Mouse (Mus musculus): ENCODE results near the gene Klhdc8a.

Gene Klhdc8a

DNA sequence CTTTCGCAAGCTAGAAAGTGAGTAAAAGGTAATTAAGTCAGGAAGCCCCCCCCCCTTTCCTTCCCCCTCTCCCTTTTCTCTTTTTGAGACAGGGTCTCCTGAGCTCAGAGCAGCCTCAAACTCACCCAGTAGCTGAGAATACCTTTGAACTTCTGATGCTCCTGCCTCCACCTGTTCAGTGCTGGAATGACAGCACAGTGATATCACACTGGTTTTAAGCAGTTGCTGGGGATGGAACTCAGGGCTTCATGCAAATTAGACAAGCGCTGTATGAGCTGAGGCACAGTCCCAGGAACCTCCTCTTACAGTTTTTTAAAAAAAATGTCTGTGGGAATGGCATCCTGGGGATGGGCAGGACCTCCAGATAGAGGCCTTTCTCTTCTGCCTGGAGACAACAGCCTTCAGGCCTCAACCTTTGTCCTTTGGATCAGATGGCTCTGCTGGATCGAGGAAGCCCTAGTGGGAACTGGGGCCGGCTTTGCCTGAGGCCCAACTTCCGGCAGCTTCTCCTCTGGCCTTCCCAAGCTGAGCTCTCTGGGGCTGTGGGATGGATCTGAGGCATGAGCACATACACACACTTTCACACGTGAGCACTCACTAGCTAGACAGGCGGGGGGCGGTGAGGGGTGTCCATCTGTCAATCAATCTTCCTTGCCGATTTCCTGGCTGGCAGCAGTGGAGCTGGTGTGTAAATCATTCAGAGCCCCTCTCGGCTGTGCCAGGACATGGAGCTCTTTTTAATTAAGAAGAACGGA lies 7.3 kb upstream of the Klhdc8a start:
- DNase-seq, result no peak

- DNase-seq, result no peak
Observed at GRCm38 (mm10) chr1:132291706-132292105, 6.7 kb upstream of the Klhdc8a start.

GRCm38 (mm10) chr1:132292318-132293129 lies 5.9 kb upstream of the Klhdc8a start:
- peak; percentile 70 for DNase-seq

GRCm38 (mm10) chr1:132295506-132295905 lies 2.9 kb upstream of the Klhdc8a start:
- DNase-seq, result peak; percentile 43

DNA sequence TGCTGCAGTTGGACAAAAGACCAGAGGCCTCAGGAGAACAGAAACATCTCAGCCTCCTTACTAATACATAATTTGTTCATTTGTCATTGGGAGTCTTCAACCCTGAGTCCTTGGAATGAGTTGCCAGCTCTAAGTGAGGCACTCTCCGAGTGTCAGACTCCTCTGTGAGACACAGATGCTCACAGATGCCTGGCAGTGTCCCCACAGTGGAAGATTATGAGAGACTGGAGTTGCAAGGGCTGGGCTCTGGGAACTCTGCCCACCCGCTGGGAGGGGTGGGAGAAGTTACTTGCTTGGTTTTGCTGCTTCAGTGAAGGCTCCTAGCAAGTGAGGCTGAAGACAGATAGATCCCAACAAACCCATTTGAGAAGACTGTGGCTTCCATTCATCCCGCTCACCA lies 2.4 kb upstream of the Klhdc8a start:
- DNase-seq, result peak; percentile 59

DNA sequence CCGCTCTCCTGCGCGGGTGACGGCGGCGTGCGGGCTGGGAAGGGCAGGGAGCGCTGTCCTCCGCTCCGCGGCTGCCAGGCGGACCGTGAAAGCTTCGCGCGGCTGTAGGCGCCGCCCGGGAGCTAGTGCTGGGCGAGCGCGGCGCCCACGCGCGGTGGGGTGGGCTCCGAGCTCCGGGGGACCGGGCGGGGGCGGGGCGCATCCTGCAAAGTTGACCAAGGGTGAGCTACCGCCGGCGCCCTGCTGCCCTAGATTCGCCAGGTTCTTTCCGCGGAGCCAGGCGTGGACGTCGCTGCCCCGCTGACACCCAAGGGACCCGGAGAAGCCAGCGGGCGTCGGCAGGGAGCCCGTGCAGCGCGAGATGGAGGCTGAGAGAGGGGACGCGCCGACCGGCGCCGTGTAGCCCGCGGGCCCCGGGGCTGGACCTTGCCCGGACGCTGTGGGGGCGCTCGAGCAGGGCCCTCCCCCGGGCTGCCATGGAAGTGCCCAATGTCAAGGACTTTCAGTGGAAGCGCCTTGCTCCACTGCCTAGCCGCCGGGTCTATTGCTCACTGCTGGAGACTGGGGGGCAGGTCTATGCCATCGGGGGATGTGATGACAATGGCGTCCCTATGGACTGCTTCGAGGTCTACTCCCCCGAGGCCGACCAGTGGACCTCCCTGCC lies 507 bp downstream of the Klhdc8a start:
- DNase-seq, result peak; percentile 32

DNA sequence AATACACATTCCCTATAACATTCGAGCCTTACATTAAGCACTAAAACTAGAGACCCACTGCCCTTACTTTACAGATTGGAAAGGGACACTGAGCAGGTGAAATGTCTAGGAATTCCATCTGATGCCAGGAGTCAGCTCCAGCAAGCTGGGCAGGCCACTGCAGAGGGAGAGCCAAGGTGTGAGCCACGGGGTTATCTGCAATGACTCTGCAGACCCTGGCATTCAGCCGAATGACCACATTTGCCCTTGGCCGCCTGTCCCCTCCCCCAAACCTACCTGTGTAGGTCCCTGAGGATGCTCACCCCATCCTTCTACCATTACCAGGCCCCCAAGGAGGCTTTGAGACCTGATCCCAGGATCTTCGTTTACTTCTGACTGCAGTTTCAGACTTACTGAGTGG lies 1.3 kb downstream of the Klhdc8a start:
- DNase-seq, result no peak

GRCm38 (mm10) chr1:132301242-132301641 lies 2.8 kb downstream of the Klhdc8a start:
- DNase-seq, result no peak

- no peak for DNase-seq
Observed at GRCm38 (mm10) chr1:132302341-132302866, 4.0 kb downstream of the Klhdc8a start.

DNA sequence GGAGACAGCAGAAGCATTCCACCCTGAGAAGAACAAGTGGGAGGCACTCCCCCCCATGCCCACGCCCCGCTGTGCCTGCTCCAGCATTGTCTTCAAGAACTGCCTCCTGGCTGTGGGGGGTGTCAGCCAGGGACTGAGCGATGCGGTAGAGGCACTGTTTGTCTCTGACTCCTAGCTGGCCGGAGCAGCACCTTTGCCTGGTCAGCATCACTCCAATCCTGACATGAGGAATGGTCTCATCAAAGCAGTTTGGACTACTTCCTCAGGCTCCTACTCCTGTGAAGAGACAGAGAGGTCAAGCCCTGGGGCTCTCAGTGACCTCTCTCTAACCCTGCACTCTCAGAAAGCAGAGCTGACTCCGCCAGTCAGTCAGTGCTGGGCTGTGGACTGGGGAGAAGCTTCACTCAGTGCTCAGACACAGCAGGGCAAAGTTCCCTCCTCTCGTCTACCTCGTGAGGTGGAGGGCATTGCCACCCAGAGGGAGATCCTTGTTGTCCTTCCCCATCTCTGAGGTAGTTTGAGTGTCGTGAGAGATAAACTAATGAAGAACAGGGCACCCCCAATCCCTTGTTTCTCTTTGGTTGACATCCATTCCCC lies 6.3 kb downstream of the Klhdc8a start:
- DNase-seq, result no peak

DNA sequence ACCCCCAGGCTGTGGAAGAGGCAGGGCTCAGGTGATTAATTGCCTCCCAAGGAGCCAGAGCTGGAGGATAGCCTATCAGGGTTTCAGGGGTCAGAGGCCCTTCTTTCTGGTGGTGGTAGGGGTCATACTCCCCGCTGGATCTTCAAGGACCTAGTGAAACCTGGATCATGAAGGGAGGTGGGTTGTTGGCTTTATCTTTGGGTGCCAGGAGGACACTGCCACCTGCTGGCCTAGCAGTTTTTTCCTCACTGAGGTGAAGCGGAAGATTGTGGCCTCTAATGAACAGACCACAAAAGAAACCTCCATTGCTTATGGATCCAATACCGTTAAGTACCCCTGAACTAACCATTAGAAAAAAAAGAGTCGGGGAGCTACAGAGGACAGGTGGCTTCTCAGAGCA lies 7.7 kb downstream of the Klhdc8a start:
- peak; percentile 85 for DNase-seq

- no peak for DNase-seq
Observed at GRCm38 (mm10) chr1:132306808-132307207, 8.4 kb downstream of the Klhdc8a start.

- no peak for DNase-seq
Observed at GRCm38 (mm10) chr1:132307962-132308361, 9.5 kb downstream of the Klhdc8a start.

DNA sequence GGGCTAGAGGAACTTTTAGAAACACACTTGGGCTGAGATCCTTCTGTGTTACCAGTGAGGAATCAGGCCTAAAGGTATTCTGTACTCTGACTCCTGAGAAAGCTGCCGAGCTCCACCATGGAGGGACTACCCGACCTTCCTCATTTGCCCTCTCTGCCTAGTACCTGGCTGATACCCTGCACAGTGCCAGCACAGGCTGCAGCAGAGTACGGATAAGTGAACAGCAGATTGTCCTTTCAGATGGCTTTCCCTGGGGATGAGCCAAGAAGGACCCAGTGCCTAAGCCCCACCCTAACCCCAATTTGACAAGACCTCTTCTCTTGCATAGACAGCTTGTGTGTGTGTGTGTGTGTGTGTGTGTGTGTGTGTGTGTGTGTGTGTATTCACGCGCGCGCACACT lies 10.2 kb downstream of the Klhdc8a start:
- no peak for DNase-seq

- DNase-seq, result no peak
Observed at GRCm38 (mm10) chr1:132310754-132311153, 12.3 kb downstream of the Klhdc8a start.

GRCm38 (mm10) chr1:132311174-132311859 lies 12.9 kb downstream of the Klhdc8a start:
- DNase-seq, result peak; percentile 54

- peak; percentile 45 for DNase-seq
Observed at GRCm38 (mm10) chr1:132312043-132312442, 13.6 kb downstream of the Klhdc8a start.

DNA sequence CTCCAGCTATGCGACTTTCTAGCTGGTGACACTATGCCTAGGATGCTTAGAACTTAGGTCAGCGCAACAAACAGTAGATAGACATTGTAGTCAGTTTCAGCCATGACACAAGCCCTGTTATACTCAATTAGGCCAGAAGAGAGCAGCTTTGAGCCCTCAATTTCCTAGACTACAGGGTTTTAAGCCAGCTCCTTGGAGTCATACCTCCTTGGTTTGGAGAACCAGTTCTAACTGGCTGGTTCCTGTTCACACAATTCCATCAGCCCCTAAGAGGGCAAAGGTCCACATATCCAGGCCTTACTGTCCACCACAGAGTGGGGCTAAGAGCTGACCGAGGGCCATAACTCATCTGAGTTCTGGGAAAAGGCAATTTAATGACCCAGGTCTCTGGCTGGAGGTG lies 14.3 kb downstream of the Klhdc8a start:
- DNase-seq, result peak; percentile 92

DNA sequence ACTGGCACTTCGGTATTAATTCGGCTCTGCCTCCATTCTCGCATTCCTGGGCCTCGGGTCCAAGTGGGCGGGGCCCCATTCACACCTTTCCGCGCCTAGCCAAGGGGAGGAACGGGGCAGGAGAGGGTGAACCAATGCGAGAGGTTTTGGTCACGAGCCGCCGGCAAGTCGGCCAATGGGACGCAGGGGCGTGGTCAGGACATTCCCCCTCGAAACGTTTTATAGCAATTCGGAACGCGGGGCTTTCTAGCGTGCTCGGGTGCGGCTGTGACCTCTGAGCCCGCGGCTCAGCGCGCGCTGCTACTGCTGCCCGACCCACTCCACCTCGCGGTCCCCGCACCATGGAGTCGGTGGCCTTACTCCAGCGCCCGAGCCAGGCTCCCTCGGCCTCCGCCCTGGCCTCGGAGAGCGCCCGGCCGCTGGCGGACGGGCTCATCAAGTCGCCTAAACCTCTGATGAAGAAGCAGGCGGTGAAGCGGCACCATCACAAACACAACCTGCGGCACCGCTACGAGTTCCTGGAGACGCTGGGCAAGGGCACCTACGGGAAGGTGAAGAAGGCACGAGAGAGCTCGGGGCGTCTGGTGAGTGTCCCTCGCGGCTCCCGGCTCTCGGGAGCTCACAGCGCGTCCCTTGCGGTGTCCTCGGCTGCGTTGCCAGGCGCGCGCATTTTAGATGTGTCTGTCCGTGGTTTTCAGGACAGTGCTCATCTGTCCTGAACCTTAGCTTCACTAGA lies 17.6 kb downstream of the Klhdc8a start, which contains the start of gene Nuak2:
TSS of gene Nuak2 (plus strand) at position 238 of the 736 bp plus-strand sequence.
- peak; percentile 97 for DNase-seq

DNA sequence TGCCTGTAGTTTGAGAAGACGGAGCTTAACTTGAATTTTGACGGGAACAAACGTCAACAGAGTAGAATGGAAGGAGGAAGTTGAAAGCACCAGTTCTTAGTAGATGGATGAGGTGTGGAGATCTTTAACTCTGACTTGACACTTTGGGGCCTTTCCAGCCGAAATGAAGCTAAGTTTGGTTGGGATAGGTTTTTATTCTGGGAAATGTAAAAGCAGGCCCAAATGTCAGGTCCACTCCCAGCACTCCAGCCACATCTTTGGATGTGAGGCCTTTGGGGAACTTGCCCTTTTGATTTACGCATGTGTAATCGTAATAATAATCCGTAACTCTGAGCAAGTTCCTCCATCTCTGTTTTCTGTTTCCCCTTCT lies 18.2 kb downstream of the Klhdc8a start:
- no peak for DNase-seq

- peak; percentile 90 for DNase-seq
Observed at GRCm38 (mm10) chr1:132317413-132317812, 19.0 kb downstream of the Klhdc8a start.
